Mouse (Mus musculus): Measurements from ENCODE around the gene Gm3033. TPM values are rescaled to one million over a fixed set of nuclear protein-coding genes. Genes with fewer than 3 reads are reported as not detected.
"Not testable (repeated sequence)": the region's sequence is repeated elsewhere in the genome, so short reads cannot be mapped to it uniquely, and the experiment has no call there.

Gene Gm3033
- not detected in 2 replicates for polyA plus RNA-seq (2015; fragmentation: Nextera tagmentation; extraction: Ambion mirVana)

GRCm38 (mm10) chr14:3845945-3846344, at the start of gene Gm3033:
Gm3033 (plus strand) TSS chr14:3846245.
- not testable (repeated sequence) for H3K36me3 ChIP-seq; H3K9ac ChIP-seq; H3K4me3 ChIP-seq (replicated peaks); H3K9me3 ChIP-seq; H3K27ac ChIP-seq; H3K27me3 ChIP-seq (replicated peaks); H3K4me1 ChIP-seq (replicated peaks); H3K4me2 ChIP-seq (replicated peaks); ATAC-seq
- no CpG with 5 or more reads among the region's 2 CpGs for WGBS

GRCm38 (mm10) chr14:3809774-3810173, 36.3 kb upstream of the Gm3033 start, which contains the start of gene Gm3002:
Gm3002 (plus strand) TSS chr14:3810074.
- H3K27ac ChIP-seq; ATAC-seq; H3K36me3 ChIP-seq; H3K4me3 ChIP-seq (replicated peaks); H3K4me1 ChIP-seq (replicated peaks); H3K9ac ChIP-seq; H3K27me3 ChIP-seq (replicated peaks); H3K9me3 ChIP-seq; H3K4me2 ChIP-seq (replicated peaks): not testable (repeated sequence)
- no CpG with 5 or more reads among the region's 31 CpGs for WGBS

GRCm38 (mm10) chr14:3883872-3884271, 37.8 kb downstream of the Gm3033 start, which contains the start of gene Gm2916:
Gm2916 (plus strand) TSS chr14:3884172.
- H3K4me2 ChIP-seq (replicated peaks); H3K4me1 ChIP-seq (replicated peaks); H3K27me3 ChIP-seq (replicated peaks); H3K9ac ChIP-seq; H3K4me3 ChIP-seq (replicated peaks); H3K27ac ChIP-seq; H3K36me3 ChIP-seq; H3K9me3 ChIP-seq; ATAC-seq: not testable (repeated sequence)
- WGBS = no CpG with 5 or more reads among the region's 1 CpGs

Other genes with a start within 250 kb of the Gm3033 start
- gene Gm3012, start 211.7 kb upstream of the Gm3033 start, polyA plus RNA-seq (2015; fragmentation: Nextera tagmentation; extraction: Ambion mirVana) = not detected in 2 replicates
- gene Gm3020, start 194.2 kb upstream of the Gm3033 start, polyA plus RNA-seq (2015; fragmentation: Nextera tagmentation; extraction: Ambion mirVana) = 0.62 and 0.88 TPM in 2 replicates
- not detected in 2 replicates for gene Gm3043, start 157.5 kb upstream of the Gm3033 start, polyA plus RNA-seq (2015; fragmentation: Nextera tagmentation; extraction: Ambion mirVana)
- gene Gm3002, start 36.2 kb upstream of the Gm3033 start, polyA plus RNA-seq (2015; fragmentation: Nextera tagmentation; extraction: Ambion mirVana) = 0.10 and 0.19 TPM in 2 replicates
- gene Gm2916, start 37.9 kb downstream of the Gm3033 start, polyA plus RNA-seq (2015; fragmentation: Nextera tagmentation; extraction: Ambion mirVana) = 0.11 TPM in 1 of 2 replicates, not detected in the other
- not detected in 2 replicates for gene Gm3029, start 85.5 kb downstream of the Gm3033 start, polyA plus RNA-seq (2015; fragmentation: Nextera tagmentation; extraction: Ambion mirVana)
- gene Gm3095, start 117.3 kb downstream of the Gm3033 start, polyA plus RNA-seq (2015; fragmentation: Nextera tagmentation; extraction: Ambion mirVana) = not detected in 2 replicates
- gene Gm3099, start 152.1 kb downstream of the Gm3033 start, polyA plus RNA-seq (2015; fragmentation: Nextera tagmentation; extraction: Ambion mirVana) = not detected in 2 replicates
- 0.18 TPM in 1 of 2 replicates, not detected in the other for gene Gm5796, start 177.7 kb downstream of the Gm3033 start, polyA plus RNA-seq (2015; fragmentation: Nextera tagmentation; extraction: Ambion mirVana)
- gene Gm3115, start 237.9 kb downstream of the Gm3033 start, polyA plus RNA-seq (2015; fragmentation: Nextera tagmentation; extraction: Ambion mirVana) = not detected in 2 replicates

Measured in intestine, embryonic 15.5 days (tissue).